Mouse (Mus musculus) stomach, embryonic 14.5 days (tissue): Measurements from ENCODE around the gene Uba2. TPM values are rescaled to one million over a fixed set of nuclear protein-coding genes. Genes with fewer than 3 reads are reported as not detected.

Experiments
- ATAC-seq: fragments of 200-750 bp; cut with Nextera tagmentation; 2 replicates; pipeline ENCODE4 v1.8.0; 2017; ENCODE audit warnings: low read depth, moderate TSS enrichment; ENCODE audit not compliant: insufficient number of reproducible peaks, insufficient read depth, low FRiP score
- H3K27ac ChIP-seq: fragments of 300-500 bp; sonication (generic); 2 replicates; pipeline ENCODE4 v1.5.1; 2014; ENCODE audit warnings: mild to moderate bottlenecking, low read length, moderate library complexity, mixed read lengths
- H3K27me3 ChIP-seq: fragments of 300-500 bp; sonication (generic); 2 replicates; pipeline ENCODE4 v1.6.1; 2014; ENCODE audit warnings: low read length, control low read depth, mixed read lengths; ENCODE audit not compliant: control insufficient read depth, insufficient read depth
- H3K36me3 ChIP-seq: fragments of 300-500 bp; sonication (generic); 2 replicates; pipeline ENCODE4 v1.6.1; 2014; ENCODE audit warnings: mild to moderate bottlenecking, control low read depth, low read length, moderate library complexity, mixed read lengths; ENCODE audit not compliant: control insufficient read depth, insufficient read depth
- H3K4me1 ChIP-seq: fragments of 300-500 bp; sonication (generic); 2 replicates; pipeline ENCODE4 v1.6.1; 2014; ENCODE audit warnings: low read length, control low read depth, mixed read lengths; ENCODE audit not compliant: control insufficient read depth, insufficient read depth
- H3K4me2 ChIP-seq: fragments of 300-500 bp; sonication (generic); replicated peaks from 2 replicates; pipeline ENCODE4 v1.6.1; 2014; ENCODE audit warnings: low read depth, low read length, control low read depth
- H3K4me3 ChIP-seq: fragments of 300-500 bp; sonication (generic); 2 replicates; pipeline ENCODE4 v1.5.1; 2014; ENCODE audit warnings: low read depth, low read length, control low read depth
- H3K9ac ChIP-seq: fragments of 300-500 bp; sonication (generic); replicated peaks from 2 replicates; pipeline ENCODE4 v1.6.1; 2014; ENCODE audit warnings: low read depth, mild to moderate bottlenecking, control low read depth, low read length, moderate library complexity, mixed read lengths
- H3K9me3 ChIP-seq: fragments of 300-500 bp; sonication (generic); 2 replicates; pipeline ENCODE4 v1.6.1; 2016; ENCODE audit warnings: low read depth, low read length, control low read depth; ENCODE audit not compliant: control insufficient read depth
- WGBS: fragments of 180-500 bp; shearing (Covaris S2); extraction: QIAGEN DNeasy Blood & Tissue Kit; methylation state at CpG from one replicate; pipeline ENCODE4 v1.1.7; 2014; 5-methylcytosine and 5-hydroxymethylcytosine counted together
- polyA plus RNA-seq: library from polyadenylated mRNA; unstranded; fragments of >200 nt; fragmentation: Nextera tagmentation; extraction: Ambion mirVana; gene quantifications from 2 replicates; pipeline ENCODE4 v1.2.1, GENCODE M21; 2014

The Uba2 gene
- polyA plus RNA-seq, 1 experiment from 2014 or later: 196 TPM

GRCm38 (mm10) chr7:34157994-34158393 is 11.4 kb downstream of the Uba2 start:
- ATAC-seq: no peak
- WGBS: 98% methylated on average over 3 of the region's 3 CpGs

GRCm38 (mm10) chr7:34147193-34147592 is 22.2 kb downstream of the Uba2 start:
- ATAC-seq: no peak

More at GRCm38 (mm10) chr7:34157994-34158393, 11.4 kb downstream of the Uba2 start:
- H3K4me1 ChIP-seq: no peaks in the 10 kb centered on the region
- no peak overlapping the region for H3K4me3 ChIP-seq
- no peaks in the 10 kb centered on the region for H3K9me3 ChIP-seq
- H3K4me2 ChIP-seq: no peak overlapping the region
- no peaks in the 10 kb centered on the region for H3K27me3 ChIP-seq
- no peak overlapping the region for H3K27ac ChIP-seq
- H3K9ac ChIP-seq: no peak overlapping the region
- H3K36me3 ChIP-seq: peaks cover 87% of the 10 kb centered on the region

GRCm38 (mm10) chr7:34141123-34141522 is 28.3 kb downstream of the Uba2 start:
- no peak for ATAC-seq
- Histone ChIP-seq H3K36me3 (peaks cover 56% of the 10 kb centered on the region), H3K4me2 (no peak overlapping the region), H3K27ac (no peak overlapping the region), H3K4me1 (no peaks in the 10 kb centered on the region), H3K9me3 (no peaks in the 10 kb centered on the region), H3K9ac (no peak overlapping the region), H3K4me3 (no peak overlapping the region), H3K27me3 (no peaks in the 10 kb centered on the region)
- 95% methylated on average over 13 of the region's 13 CpGs for whole genome bisulfite sequencing

More at GRCm38 (mm10) chr7:34147193-34147592, 22.2 kb downstream of the Uba2 start:
- 78% methylated on average over 4 of the region's 4 CpGs for WGBS
- Histone ChIP-seq H3K9ac (no peak overlapping the region), H3K27me3 (no peaks in the 10 kb centered on the region), H3K36me3 (peaks cover 84% of the 10 kb centered on the region), H3K9me3 (no peaks in the 10 kb centered on the region), H3K27ac (no peak overlapping the region), H3K4me3 (no peak overlapping the region), H3K4me1 (no peaks in the 10 kb centered on the region), H3K4me2 (no peak overlapping the region)

- Histone ChIP-seq H3K9ac (no peak overlapping the region), H3K4me3 (no peak overlapping the region), H3K27ac (no peak overlapping the region), H3K27me3 (no peaks in the 10 kb centered on the region), H3K4me2 (no peak overlapping the region), H3K36me3 (peaks cover 42% of the 10 kb centered on the region), H3K4me1 (no peaks in the 10 kb centered on the region), H3K9me3 (no peaks in the 10 kb centered on the region)
- WGBS: 85% methylated on average over 6 of the region's 6 CpGs
- ATAC-seq: peak; percentile 20; the same call in 1 of the 2 replicates
Measured at GRCm38 (mm10) chr7:34139493-34139892, 29.9 kb downstream of the Uba2 start.

GRCm38 (mm10) chr7:34134336-34134735 is 35.1 kb downstream of the Uba2 start:
- no peaks in the 10 kb centered on the region for H3K36me3 ChIP-seq
- 78% methylated on average over 2 of the region's 2 CpGs for WGBS
- H3K4me3 ChIP-seq: no peak overlapping the region
- no peak overlapping the region for H3K4me2 ChIP-seq
- no peaks in the 10 kb centered on the region for H3K9me3 ChIP-seq
- no peaks in the 10 kb centered on the region for H3K27me3 ChIP-seq
- ATAC-seq: peak; percentile 23; the same call in 1 of the 2 replicates
- no peak overlapping the region for H3K27ac ChIP-seq
- H3K9ac ChIP-seq: no peak overlapping the region
- peaks cover 19% of the 10 kb centered on the region for H3K4me1 ChIP-seq

GRCm38 (mm10) chr7:34133117-34133762 is 36.2 kb downstream of the Uba2 start, which contains the start of gene Wtip:
Wtip (minus strand) TSS chr7:34133268.
- Histone ChIP-seq H3K4me1 (peaks cover 19% of the 10 kb centered on the region), H3K9ac (peak within 1 kb of the TSS; percentile 92), H3K9me3 (no peaks in the 10 kb centered on the region), H3K27ac (peak within 1 kb of the TSS; percentile 71), H3K4me2 (peak within 1 kb of the TSS; percentile 52), H3K27me3 (no peaks in the 10 kb centered on the region), H3K4me3 (peak within 1 kb of the TSS; percentile 77), H3K36me3 (no peaks in the 10 kb centered on the region)
- 1% methylated on average over 59 of the region's 65 CpGs for WGBS
- peak; percentile 85 for ATAC-seq

- 0% methylated on average over 107 of the region's 116 CpGs for WGBS
- Histone ChIP-seq H3K9ac (peak overlapping the region; percentile 92), H3K4me3 (peak overlapping the region; percentile 77), H3K4me1 (peaks cover 19% of the 10 kb centered on the region), H3K9me3 (no peaks in the 10 kb centered on the region), H3K27me3 (no peaks in the 10 kb centered on the region), H3K4me2 (peak overlapping the region; percentile 52), H3K27ac (peak overlapping the region; percentile 71), H3K36me3 (no peaks in the 10 kb centered on the region)
- peak; percentile 65 for ATAC-seq
Measured at GRCm38 (mm10) chr7:34132355-34133079, 36.9 kb downstream of the Uba2 start.

GRCm38 (mm10) chr7:34131959-34132354 is 37.4 kb downstream of the Uba2 start:
- 1% methylated on average over 3 of the region's 3 CpGs for WGBS
- H3K27ac ChIP-seq: no peak overlapping the region; the same call in 1 of the 2 replicates
- no peaks in the 10 kb centered on the region for H3K27me3 ChIP-seq
- ATAC-seq: no peak
- H3K9ac ChIP-seq: peak overlapping the region; percentile 92
- H3K4me3 ChIP-seq: peak overlapping the region; percentile 77
- H3K9me3 ChIP-seq: no peaks in the 10 kb centered on the region
- H3K4me1 ChIP-seq: peaks cover 19% of the 10 kb centered on the region
- H3K36me3 ChIP-seq: no peaks in the 10 kb centered on the region
- H3K4me2 ChIP-seq: peak overlapping the region; percentile 52
